Mouse (Mus musculus): ENCODE measurements at regions not wholly inside any gene's neighbourhood (a gene's known extent, or its start where the extent isn't known, plus 50 kb on each side); places are given as distances from the start of the nearest gene placed in this dataset.

- Histone ChIP-seq H3K4me1 (ENCODE audit: control insufficient read depth, insufficient read depth, low read length) (peaks cover 31% of the 10 kb centered on the region), H3K27ac (ENCODE audit: low read length) (peak overlapping the region; percentile 44; the same call in 1 of the 2 replicates)
Observed at GRCm38 (mm10) chr12:86830247-86830585, 54.4 kb downstream of the Irf2bpl start.

GRCm38 (mm10) chr12:86829581-86830246, 54.9 kb downstream of the Irf2bpl start:
- H3K27me3 ChIP-seq (ENCODE audit: control insufficient read depth, insufficient read depth, low read length): no peaks in the 10 kb centered on the region
- H3K4me3 ChIP-seq (ENCODE audit: low read depth, low read length): no peak overlapping the region
- peaks cover 36% of the 10 kb centered on the region for H3K4me1 ChIP-seq (ENCODE audit: control insufficient read depth, insufficient read depth, low read length)
- H3K9ac ChIP-seq (replicated peaks; ENCODE audit: low read depth, low read length): no peak overlapping the region
- H3K9me3 ChIP-seq (ENCODE audit: control insufficient read depth, low read depth, low read length): no peaks in the 10 kb centered on the region
- no peak overlapping the region for H3K4me2 ChIP-seq (replicated peaks; ENCODE audit: low read depth, low read length)
- 64% methylated on average over 16 of the region's 16 CpGs for WGBS
- no peak for ATAC-seq (ENCODE audit: insufficient number of reproducible peaks, insufficient read depth, low FRiP score, low read depth)
- no peaks in the 10 kb centered on the region for H3K36me3 ChIP-seq (ENCODE audit: control insufficient read depth, insufficient read depth, low read length)
- H3K27ac ChIP-seq (ENCODE audit: low read length): peak overlapping the region; percentile 44; the same call in 1 of the 2 replicates

More at GRCm38 (mm10) chr12:86830247-86830585, 54.4 kb downstream of the Irf2bpl start:
- H3K4me3 ChIP-seq (ENCODE audit: low read depth, low read length): no peak overlapping the region
- no peaks in the 10 kb centered on the region for H3K9me3 ChIP-seq (ENCODE audit: control insufficient read depth, low read depth, low read length)
- no peaks in the 10 kb centered on the region for H3K36me3 ChIP-seq (ENCODE audit: control insufficient read depth, insufficient read depth, low read length)
- ATAC-seq (ENCODE audit: insufficient number of reproducible peaks, insufficient read depth, low FRiP score, low read depth): no peak
- H3K9ac ChIP-seq (replicated peaks; ENCODE audit: low read depth, low read length): no peak overlapping the region
- 71% methylated on average over 8 of the region's 8 CpGs for WGBS
- no peak overlapping the region for H3K4me2 ChIP-seq (replicated peaks; ENCODE audit: low read depth, low read length)
- H3K27me3 ChIP-seq (ENCODE audit: control insufficient read depth, insufficient read depth, low read length): no peaks in the 10 kb centered on the region

- Histone ChIP-seq H3K4me1 (ENCODE audit: control insufficient read depth, insufficient read depth, low read length) (peaks cover 36% of the 10 kb centered on the region), H3K36me3 (ENCODE audit: control insufficient read depth, insufficient read depth, low read length) (no peaks in the 10 kb centered on the region), H3K4me3 (ENCODE audit: low read depth, low read length) (no peak overlapping the region), H3K9ac (replicated peaks; ENCODE audit: low read depth, low read length) (no peak overlapping the region), H3K9me3 (ENCODE audit: control insufficient read depth, low read depth, low read length) (no peaks in the 10 kb centered on the region), H3K27me3 (ENCODE audit: control insufficient read depth, insufficient read depth, low read length) (no peaks in the 10 kb centered on the region), H3K27ac (ENCODE audit: low read length) (no peak overlapping the region), H3K4me2 (replicated peaks; ENCODE audit: low read depth, low read length) (no peak overlapping the region)
- WGBS: 97% methylated on average over 2 of the region's 2 CpGs
- no peak for ATAC-seq (ENCODE audit: insufficient number of reproducible peaks, insufficient read depth, low FRiP score, low read depth)
Observed at GRCm38 (mm10) chr12:86827241-86827606, 57.4 kb downstream of the Irf2bpl start.

GRCm38 (mm10) chr12:86826420-86827240, 58.0 kb downstream of the Irf2bpl start:
- Histone ChIP-seq H3K4me1 (ENCODE audit: control insufficient read depth, insufficient read depth, low read length) (peaks cover 30% of the 10 kb centered on the region), H3K36me3 (ENCODE audit: control insufficient read depth, insufficient read depth, low read length) (no peaks in the 10 kb centered on the region), H3K4me2 (replicated peaks; ENCODE audit: low read depth, low read length) (no peak overlapping the region), H3K27ac (ENCODE audit: low read length) (no peak overlapping the region; the same call in 1 of the 2 replicates), H3K9me3 (ENCODE audit: control insufficient read depth, low read depth, low read length) (no peaks in the 10 kb centered on the region), H3K27me3 (ENCODE audit: control insufficient read depth, insufficient read depth, low read length) (no peaks in the 10 kb centered on the region), H3K9ac (replicated peaks; ENCODE audit: low read depth, low read length) (no peak overlapping the region), H3K4me3 (ENCODE audit: low read depth, low read length) (no peak overlapping the region)
- ATAC-seq (ENCODE audit: insufficient number of reproducible peaks, insufficient read depth, low FRiP score, low read depth): no peak
- WGBS: 69% methylated on average over 13 of the region's 13 CpGs

GRCm38 (mm10) chr12:86825584-86826419, 58.8 kb downstream of the Irf2bpl start:
- H3K27me3 ChIP-seq (ENCODE audit: control insufficient read depth, insufficient read depth, low read length): no peaks in the 10 kb centered on the region
- H3K9ac ChIP-seq (replicated peaks; ENCODE audit: low read depth, low read length): no peak overlapping the region
- H3K27ac ChIP-seq (ENCODE audit: low read length): peak overlapping the region; percentile 94
- H3K9me3 ChIP-seq (ENCODE audit: control insufficient read depth, low read depth, low read length): no peaks in the 10 kb centered on the region
- no peak overlapping the region for H3K4me3 ChIP-seq (ENCODE audit: low read depth, low read length)
- H3K4me2 ChIP-seq (replicated peaks; ENCODE audit: low read depth, low read length): no peak overlapping the region
- H3K4me1 ChIP-seq (ENCODE audit: control insufficient read depth, insufficient read depth, low read length): peaks cover 29% of the 10 kb centered on the region
- ATAC-seq (ENCODE audit: insufficient number of reproducible peaks, insufficient read depth, low FRiP score, low read depth): no peak
- 43% methylated on average over 6 of the region's 6 CpGs for WGBS
- no peaks in the 10 kb centered on the region for H3K36me3 ChIP-seq (ENCODE audit: control insufficient read depth, insufficient read depth, low read length)

- no peaks in the 10 kb centered on the region for H3K9me3 ChIP-seq (ENCODE audit: control insufficient read depth, low read depth, low read length)
- no peaks in the 10 kb centered on the region for H3K36me3 ChIP-seq (ENCODE audit: control insufficient read depth, insufficient read depth, low read length)
- no peaks in the 10 kb centered on the region for H3K27me3 ChIP-seq (ENCODE audit: control insufficient read depth, insufficient read depth, low read length)
- peak overlapping the region; percentile 94 for H3K27ac ChIP-seq (ENCODE audit: low read length)
- WGBS: 7% methylated on average over 14 of the region's 14 CpGs
- no peak overlapping the region for H3K4me3 ChIP-seq (ENCODE audit: low read depth, low read length)
- peak overlapping the region; percentile 38 for H3K4me2 ChIP-seq (replicated peaks; ENCODE audit: low read depth, low read length)
- peak; percentile 63 for ATAC-seq (ENCODE audit: insufficient number of reproducible peaks, insufficient read depth, low FRiP score, low read depth)
- H3K4me1 ChIP-seq (ENCODE audit: control insufficient read depth, insufficient read depth, low read length): peaks cover 27% of the 10 kb centered on the region
- no peak overlapping the region for H3K9ac ChIP-seq (replicated peaks; ENCODE audit: low read depth, low read length)
Observed at GRCm38 (mm10) chr12:86824860-86825583, 59.6 kb downstream of the Irf2bpl start.

- WGBS: under 1% methylated on average over 29 of the region's 29 CpGs
- Histone ChIP-seq H3K9ac (replicated peaks; ENCODE audit: low read depth, low read length) (no peak overlapping the region), H3K9me3 (ENCODE audit: control insufficient read depth, low read depth, low read length) (no peaks in the 10 kb centered on the region), H3K4me2 (replicated peaks; ENCODE audit: low read depth, low read length) (peak overlapping the region; percentile 38), H3K4me1 (ENCODE audit: control insufficient read depth, insufficient read depth, low read length) (peaks cover 22% of the 10 kb centered on the region), H3K36me3 (ENCODE audit: control insufficient read depth, insufficient read depth, low read length) (no peaks in the 10 kb centered on the region), H3K27ac (ENCODE audit: low read length) (peak overlapping the region; percentile 94), H3K4me3 (ENCODE audit: low read depth, low read length) (peak overlapping the region; percentile 17), H3K27me3 (ENCODE audit: control insufficient read depth, insufficient read depth, low read length) (no peaks in the 10 kb centered on the region)
- ATAC-seq (ENCODE audit: insufficient number of reproducible peaks, insufficient read depth, low FRiP score, low read depth): peak; percentile 87
Observed at GRCm38 (mm10) chr12:86823855-86824589, 60.6 kb downstream of the Irf2bpl start.
